Mouse (Mus musculus) frontal cortex, postnatal 36 days (tissue): ENCODE measurements around the gene Plekhj1.
"Not testable (repeated sequence)": the region's sequence is repeated elsewhere in the genome, so short reads cannot be mapped to it uniquely, and the experiment has no call there.

Source experiments
- DNase-seq, 2 experiments: peaks; one replicate each; pipeline ENCODE4 v3.0.0; 2022; ENCODE audit warnings: low spot score in 2 of 2

The Plekhj1 gene

DNA sequence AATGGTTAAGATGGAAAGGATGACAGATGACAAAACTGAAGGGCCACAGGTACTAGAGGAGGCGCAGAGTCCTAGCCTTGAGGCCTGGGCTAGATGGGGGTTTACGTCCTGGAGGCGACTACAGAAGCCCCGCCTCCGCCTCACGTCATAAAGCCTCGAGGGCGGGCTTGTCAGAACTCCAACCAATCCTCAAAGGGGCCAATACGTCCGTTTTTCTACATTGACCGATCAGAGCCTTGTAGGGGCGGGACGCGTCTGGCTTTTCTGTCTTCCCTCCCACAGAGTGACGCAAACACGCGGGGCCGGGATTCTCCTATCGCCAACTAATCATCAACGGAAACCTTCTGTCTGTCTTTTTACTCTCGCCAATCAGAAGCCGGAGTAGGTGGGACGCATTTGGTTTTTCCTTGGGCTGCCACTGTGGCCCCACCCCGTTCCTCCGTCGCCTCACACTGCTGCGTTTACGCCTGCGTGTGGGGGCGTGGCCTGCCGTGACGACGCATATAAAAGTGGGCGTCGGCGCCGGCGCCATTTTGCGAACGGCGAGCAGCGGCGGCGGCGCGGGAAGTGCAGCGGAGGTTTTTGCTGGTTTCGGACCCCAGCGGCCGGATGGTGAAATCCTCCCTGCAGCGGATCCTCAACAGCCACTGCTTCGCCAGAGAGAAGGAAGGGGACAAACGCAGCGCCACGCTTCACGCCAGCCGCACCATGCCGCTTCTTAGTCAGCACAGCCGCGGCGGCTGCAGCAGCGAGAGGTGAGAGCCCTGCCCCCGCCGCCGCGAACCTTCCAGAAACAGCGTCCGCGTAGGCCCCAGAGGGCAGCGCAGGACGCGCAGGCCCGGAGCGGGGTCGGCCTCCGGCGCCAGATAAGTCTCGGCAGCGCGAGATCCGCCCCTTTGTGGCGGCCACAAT is 28.0 kb upstream of the Plekhj1 start, which contains the start of gene Oaz1:
Gene Oaz1 (plus strand): TSS at position 506 of the 912 bp plus-strand sequence.
- DNase-seq: peak; percentile 99 to 100

DNA sequence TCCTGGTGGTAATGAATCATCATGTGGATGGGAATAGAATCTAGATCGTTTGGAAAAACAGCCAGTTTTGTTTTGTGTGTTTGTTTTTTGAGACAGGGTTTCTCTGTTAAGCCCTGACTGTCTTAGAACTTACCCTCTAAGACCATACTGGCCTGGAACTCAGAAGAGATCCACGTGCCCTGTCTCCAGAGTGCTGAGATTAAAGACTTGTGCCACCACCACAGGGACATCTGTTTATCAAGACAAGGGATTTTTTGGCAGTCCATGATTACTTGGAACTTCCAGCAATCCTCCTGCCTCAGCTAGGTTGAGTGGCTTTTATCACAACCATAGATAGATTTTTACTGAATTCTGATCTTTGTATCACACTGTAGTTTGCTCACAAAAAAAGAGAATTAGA is 26.4 kb upstream of the Plekhj1 start:
- no peak for DNase-seq

DNA sequence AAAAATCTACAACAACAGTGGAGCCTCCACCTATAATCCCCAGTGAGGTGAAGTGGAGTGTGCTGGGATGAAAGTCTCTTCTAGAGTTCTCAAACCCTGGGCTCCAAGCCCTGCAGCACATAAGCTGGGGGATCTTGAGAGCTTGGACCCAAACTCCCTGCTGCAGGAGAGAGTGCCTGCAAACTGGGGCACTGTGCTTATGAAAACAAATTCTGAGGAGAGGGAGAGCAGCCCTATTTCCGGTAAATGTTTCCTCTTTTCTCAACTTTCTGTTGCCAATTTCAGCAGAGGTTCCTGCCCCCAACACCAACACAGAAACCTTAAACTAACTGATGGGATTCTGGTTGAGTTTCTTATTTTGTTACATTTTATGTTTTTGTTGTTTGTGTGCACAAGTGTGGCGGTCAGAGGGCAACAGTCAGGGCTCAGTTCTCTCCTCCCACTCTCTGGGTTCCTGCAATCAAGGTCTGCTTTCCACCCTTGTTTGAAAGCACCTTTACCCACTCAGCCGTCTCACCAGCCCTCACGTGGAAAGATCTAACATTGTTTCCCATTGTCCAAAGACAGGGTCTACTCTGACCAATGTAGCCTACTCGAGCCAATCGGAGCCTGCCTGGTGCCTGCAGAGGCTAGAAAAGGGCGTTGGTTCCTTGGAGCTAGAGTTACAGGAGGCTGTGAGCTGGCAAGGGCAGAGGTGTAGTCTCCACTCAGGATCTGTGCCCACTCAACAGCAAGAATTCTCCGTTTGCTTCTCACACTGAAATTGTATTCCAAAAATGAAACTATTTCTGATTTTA is 25.6 kb upstream of the Plekhj1 start:
- DNase-seq: no peak

- DNase-seq: no peak
Observed at GRCm38 (mm10) chr10:80823316-80823715, 24.9 kb upstream of the Plekhj1 start.

DNA sequence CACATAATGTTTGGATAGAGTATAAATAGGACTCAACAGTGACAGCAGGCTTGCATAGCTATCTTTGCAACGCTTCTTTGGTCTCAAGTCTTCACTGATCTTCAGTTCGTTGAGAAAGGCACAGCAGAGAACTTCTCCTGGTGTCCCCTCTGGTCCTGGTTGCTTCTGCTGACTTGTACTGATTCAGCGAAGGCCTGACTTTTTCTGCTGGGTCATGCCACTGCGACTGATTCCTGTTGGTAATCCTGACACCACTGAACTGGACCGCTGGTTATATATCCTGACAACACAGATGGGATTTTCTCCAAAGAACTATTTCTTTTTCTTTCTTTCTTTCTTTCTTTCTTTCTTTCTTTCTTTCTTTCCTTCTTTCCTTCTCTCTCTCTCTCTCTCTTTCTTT is 24.1 kb upstream of the Plekhj1 start:
- no peak for DNase-seq

DNA sequence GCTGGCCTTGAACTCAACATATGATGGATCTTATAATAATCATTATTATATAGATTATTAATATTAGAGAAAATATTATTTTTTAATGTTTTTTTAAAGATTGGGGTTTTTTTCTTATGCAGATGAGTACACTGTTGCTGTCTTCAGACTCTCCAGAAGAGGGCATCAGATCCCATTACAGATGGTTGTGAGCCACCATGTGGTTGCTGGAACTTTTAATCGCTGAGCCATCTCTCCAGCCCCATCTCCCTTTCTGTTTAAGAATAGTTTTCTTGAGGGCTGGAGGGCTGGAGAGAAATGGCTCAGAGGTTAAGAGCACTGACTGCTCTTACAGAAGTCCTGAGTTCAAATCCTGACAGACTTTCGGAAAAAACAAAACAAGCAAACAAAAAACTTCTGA is 23.6 kb upstream of the Plekhj1 start:
- DNase-seq: no peak

DNA sequence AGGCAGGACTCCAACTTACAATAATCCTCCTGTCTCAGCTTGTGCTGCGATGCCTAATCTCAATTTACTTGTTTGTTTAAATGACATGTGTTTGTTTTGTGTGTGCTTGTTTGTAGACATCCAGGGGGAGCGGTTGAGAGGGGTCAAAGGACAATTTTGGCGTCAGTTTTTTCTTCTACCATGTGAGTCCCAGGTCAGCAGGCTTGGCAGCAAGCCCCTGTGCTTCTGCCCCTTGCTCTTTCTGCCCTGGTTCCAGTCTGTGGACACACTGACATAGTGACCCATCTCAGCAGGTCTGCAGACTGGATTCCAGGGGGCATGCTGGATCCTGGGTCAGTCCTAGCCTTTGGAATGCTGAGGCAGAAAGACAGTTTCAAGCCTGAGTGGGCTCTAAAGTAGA is 21.0 kb upstream of the Plekhj1 start:
- DNase-seq: no peak

GRCm38 (mm10) chr10:80818599-80819281 is 20.3 kb upstream of the Plekhj1 start:
- no peak for DNase-seq

- not testable (repeated sequence) for DNase-seq
Observed at GRCm38 (mm10) chr10:80817955-80818354, 19.5 kb upstream of the Plekhj1 start.

GRCm38 (mm10) chr10:80817164-80817563 is 18.7 kb upstream of the Plekhj1 start:
- DNase-seq: no peak

- not testable (repeated sequence) for DNase-seq
Observed at GRCm38 (mm10) chr10:80816303-80816702, 17.9 kb upstream of the Plekhj1 start.

DNA sequence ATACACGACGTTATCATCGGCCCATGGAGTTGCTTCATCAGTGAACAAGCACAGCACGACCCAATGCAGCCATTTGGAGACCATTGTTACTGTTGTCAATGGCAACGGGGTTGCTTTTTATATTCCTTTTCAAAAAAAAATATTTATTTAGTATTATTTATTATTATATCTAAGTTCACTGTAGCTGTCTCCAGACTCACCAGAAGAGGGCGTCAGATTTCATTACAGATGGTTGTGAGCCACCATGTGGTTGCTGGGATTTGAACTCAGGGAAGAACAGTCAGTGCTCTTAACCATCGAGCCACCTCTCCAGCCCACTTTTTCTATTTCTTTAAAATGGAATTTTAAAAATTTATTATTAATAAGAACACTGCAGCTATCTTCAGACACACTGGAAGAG is 16.4 kb upstream of the Plekhj1 start:
- DNase-seq: no peak

DNA sequence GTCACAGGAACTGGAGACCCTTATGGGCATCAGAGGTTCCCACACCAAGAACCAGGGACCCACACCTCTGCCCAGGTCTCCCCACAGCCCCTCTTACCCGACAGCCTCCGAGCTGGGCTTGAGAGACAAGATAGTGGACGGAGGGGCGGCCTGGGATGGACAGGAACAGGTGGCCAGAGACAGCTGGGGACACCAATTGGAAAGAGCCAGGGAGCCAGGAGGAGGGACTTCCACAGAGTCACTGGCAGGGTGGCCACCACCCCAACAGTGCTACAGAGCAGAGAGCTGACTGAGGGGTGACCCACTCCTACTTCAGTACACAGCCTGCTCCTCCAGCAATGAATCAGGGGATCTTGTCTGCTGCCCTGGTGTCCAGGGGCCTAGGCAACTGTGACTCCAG is 14.9 kb upstream of the Plekhj1 start, which contains the start of gene Jsrp1:
Gene Jsrp1 (minus strand): TSS at position 133 of the 400 bp plus-strand sequence.
- DNase-seq: no peak

- no peak for DNase-seq
Observed at GRCm38 (mm10) chr10:80812391-80813041, 14.1 kb upstream of the Plekhj1 start.

DNA sequence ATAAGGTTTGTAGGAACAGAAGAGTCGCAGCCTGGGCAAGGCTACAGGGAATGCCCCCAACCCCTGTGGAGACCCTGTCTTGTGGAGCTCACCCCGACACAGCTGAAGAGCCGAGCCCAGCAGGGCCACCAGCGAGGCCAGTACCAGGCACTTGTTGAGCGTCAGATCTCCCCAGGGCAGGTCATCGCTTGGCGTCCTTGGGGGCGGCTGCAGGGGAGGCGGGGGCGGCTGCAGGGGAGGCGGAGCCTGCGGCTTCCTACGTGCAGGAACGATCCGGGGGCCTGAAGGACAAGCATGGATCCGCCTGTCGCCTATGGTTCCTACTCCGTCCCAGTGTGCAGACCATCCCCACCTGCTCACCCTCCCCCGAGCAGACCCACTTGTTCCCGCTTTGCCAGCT is 11.7 kb upstream of the Plekhj1 start:
- DNase-seq: no peak

DNA sequence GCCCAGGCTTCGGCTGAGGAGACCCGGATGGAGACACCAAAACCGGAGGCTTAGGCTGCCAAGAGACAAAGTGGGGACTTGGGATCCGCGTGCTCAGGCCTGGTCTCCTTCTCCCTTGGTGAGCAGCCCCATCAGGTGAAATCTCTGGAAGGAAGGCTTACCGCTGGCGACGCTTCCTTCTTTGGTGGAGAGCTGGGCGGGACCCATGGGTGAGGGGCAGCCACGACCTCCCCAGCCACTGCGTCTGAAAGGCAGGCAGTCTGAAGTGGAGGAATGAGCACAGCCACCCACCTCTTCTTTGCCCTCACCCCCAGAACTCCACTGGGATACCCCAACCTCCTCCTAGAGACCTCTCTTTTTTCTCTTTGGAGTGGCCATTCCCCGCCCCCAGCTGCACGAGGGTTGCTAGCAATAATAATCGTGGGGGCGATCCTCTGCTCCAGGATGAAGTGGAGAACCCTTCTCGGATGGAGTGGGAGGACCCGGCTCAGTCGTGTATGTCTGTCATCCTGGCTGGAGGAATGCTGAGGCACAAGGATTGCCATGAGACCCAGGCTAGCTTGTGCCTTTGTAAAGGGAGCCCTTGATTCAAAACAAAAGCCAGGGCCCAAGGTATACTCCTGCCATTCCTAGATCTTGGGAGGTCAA is 10.7 kb upstream of the Plekhj1 start:
- peak; percentile 42 to 54 for DNase-seq

DNA sequence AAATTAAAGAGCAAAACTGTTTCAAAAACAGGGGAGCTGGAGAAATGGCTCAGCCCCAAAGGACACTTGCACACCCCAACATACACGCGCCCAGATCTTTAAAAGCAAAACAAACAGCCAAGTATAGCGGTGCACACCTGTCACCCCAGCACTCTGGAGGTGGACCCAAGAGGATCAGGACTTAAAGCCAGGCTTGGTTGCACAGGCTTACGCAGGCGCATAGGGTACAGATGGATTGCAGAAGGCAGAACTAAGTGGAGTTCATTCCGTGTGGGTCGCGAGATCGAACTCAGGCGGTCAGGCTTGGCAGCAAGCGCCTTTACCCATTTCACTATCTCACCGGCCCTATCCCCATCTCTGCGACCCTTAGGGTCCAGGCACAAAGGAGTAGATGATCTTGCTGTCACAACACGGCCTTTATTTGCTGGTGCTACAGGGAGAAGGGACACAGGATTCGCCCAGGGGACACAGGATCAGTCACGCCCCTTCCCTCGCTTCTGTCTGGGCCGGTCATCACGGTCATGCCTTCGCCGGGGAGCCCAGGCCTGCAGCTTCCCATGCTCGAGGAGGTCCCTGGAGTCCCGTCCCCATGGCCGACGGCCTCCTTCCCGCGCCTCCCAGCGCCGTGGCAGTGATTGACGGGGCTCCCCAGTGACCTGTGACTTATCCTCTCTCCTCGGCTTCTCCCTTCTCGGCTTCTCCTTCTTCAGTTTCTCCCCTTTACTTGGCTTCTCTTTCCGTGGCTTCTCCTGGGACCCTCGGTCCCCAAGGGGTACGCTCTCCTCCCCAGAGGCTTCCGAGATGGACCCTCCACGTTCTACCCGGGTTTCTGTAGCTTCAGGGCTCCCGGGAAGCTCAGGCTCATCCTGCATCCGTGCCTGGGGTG is 9.9 kb upstream of the Plekhj1 start:
- DNase-seq: no peak

GRCm38 (mm10) chr10:80807057-80807627 is 8.7 kb upstream of the Plekhj1 start:
- DNase-seq: peak; percentile 89 to 92

DNA sequence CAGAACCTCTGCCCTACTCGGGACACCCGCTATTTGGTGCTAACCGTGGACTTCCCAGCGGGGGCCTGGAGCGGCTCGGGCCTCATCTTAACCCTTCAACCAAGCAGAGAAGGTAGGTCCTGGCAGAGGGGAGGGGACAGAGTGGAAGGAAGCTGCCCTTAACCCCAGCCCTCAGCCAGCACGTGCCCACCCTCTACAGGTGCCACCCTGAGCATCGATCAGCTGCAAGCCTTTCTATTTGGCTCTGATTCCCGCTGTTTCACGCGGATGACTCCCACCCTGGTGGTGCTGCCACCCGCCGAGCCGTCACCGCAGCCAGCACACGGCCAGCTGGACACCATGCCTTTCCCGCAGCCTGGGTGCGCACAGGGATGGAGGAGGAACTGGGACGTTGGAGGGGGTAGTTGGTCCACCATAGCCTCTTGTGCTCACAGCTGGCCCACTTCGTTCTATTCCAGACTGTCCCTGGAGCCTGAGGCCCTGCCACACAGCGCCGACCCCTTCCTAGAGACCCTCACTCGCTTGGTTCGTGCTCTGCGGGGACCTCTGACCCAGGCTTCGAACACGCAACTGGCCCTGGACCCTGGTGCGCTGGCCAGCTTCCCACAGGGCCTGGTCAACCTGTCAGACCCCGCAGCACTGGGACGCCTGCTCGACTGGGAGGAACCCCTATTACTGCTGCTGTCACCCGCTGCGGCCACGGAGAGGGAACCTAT is 8.1 kb upstream of the Plekhj1 start:
- DNase-seq: no peak
